Mouse (Mus musculus): ENCODE data around the gene Pofut1. TPM values are rescaled to one million over a fixed set of nuclear protein-coding genes. Genes with fewer than 3 reads are reported as not detected.
"Not testable (repeated sequence)": the region's sequence is repeated elsewhere in the genome, so short reads cannot be mapped to it uniquely, and the experiment has no call there.

Pofut1 gene
- polyA plus RNA-seq, 1 experiment from 2014 or later: 8.8 TPM

- Histone ChIP-seq H3K9ac (no peak overlapping the region), H3K36me3 (no peaks in the 10 kb centered on the region), H3K27ac (no peak overlapping the region), H3K27me3 (no peaks in the 10 kb centered on the region), H3K9me3 (no peaks in the 10 kb centered on the region), H3K4me2 (replicated peaks) (no peak overlapping the region), H3K4me1 (peaks cover 8% of the 10 kb centered on the region), H3K4me3 (no peak overlapping the region)
- 74% methylated on average over 6 of the region's 6 CpGs for WGBS
- ATAC-seq (ENCODE audit: low FRiP score, low read depth): no peak
Measured at GRCm38 (mm10) chr2:153274919-153275247, 33.5 kb downstream of the Pofut1 start.

GRCm38 (mm10) chr2:153275577-153275976 is 34.2 kb downstream of the Pofut1 start:
- not testable (repeated sequence) for H3K27ac ChIP-seq; H3K36me3 ChIP-seq; H3K27me3 ChIP-seq; H3K9me3 ChIP-seq; H3K4me1 ChIP-seq; H3K4me2 ChIP-seq (replicated peaks); H3K4me3 ChIP-seq; ATAC-seq (ENCODE audit: low FRiP score, low read depth); H3K9ac ChIP-seq
- 84% methylated on average over 3 of the region's 3 CpGs for WGBS

- WGBS: 86% methylated on average over 8 of the region's 8 CpGs
- ATAC-seq (ENCODE audit: low FRiP score, low read depth): no peak
- H3K27me3 ChIP-seq: no peaks in the 10 kb centered on the region
- H3K36me3 ChIP-seq: no peaks in the 10 kb centered on the region
- H3K4me3 ChIP-seq: no peak overlapping the region
- H3K4me1 ChIP-seq: 0 out of 2 replicates have a peak, but pooled peaks cover 7% of the 10 kb centered on the region
- H3K27ac ChIP-seq: no peak overlapping the region
- no peaks in the 10 kb centered on the region for H3K9me3 ChIP-seq
- no peak overlapping the region for H3K9ac ChIP-seq
- H3K4me2 ChIP-seq (replicated peaks): no peak overlapping the region
Measured at GRCm38 (mm10) chr2:153276440-153276839, 35.1 kb downstream of the Pofut1 start.

DNA sequence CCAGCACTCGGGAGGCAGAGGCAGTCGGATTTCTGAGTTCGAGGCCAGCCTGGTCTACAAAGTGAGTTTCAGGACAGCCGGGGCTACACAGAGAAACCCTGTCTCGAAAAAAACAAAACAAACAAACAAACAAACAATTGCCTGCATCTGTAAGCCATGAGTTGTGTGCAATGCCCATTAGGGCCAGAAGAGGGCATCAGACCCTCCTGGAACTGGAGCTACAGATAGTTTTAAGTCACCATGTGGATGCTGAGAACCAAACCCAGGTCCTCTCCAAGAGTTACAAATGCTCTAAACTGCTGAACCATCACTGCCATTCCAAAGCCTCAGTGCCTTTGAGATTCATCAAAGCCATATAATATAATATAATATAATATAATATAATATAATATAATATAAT is 35.5 kb downstream of the Pofut1 start:
- H3K4me3 ChIP-seq; H3K36me3 ChIP-seq; H3K4me2 ChIP-seq (replicated peaks); ATAC-seq (ENCODE audit: low FRiP score, low read depth); H3K27me3 ChIP-seq; H3K9ac ChIP-seq; H3K4me1 ChIP-seq; H3K9me3 ChIP-seq; H3K27ac ChIP-seq: not testable (repeated sequence)
- WGBS: 93% methylated on average over 5 of the region's 5 CpGs

DNA sequence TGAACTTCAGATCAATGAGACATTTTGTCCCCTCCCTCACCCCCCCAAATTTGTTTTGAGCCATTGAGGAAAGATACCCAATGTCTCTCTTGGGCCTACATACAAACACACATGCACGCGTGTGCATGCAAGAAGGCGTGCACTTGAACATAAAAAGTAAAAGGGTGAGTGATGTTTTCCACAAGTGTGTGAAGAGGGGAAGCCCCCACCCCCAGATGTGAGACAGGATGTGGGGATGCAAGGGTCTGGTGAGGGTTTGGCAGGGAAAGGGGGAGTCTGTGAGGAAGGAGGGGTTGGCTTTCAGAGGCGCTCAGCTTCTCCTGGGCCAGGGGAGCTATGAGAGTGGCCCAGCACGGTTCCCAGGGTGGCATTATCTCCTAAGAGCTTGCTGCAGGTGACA is 37.0 kb downstream of the Pofut1 start:
- WGBS: 87% methylated on average over 5 of the region's 5 CpGs
- Histone ChIP-seq H3K9ac (no peak overlapping the region), H3K27ac (no peak overlapping the region), H3K4me1 (0 out of 2 replicates have a peak, but pooled peaks cover 2% of the 10 kb centered on the region), H3K27me3 (no peaks in the 10 kb centered on the region), H3K4me2 (replicated peaks) (no peak overlapping the region), H3K9me3 (no peaks in the 10 kb centered on the region), H3K36me3 (no peaks in the 10 kb centered on the region), H3K4me3 (no peak overlapping the region)
- no peak for ATAC-seq (ENCODE audit: low FRiP score, low read depth)

DNA sequence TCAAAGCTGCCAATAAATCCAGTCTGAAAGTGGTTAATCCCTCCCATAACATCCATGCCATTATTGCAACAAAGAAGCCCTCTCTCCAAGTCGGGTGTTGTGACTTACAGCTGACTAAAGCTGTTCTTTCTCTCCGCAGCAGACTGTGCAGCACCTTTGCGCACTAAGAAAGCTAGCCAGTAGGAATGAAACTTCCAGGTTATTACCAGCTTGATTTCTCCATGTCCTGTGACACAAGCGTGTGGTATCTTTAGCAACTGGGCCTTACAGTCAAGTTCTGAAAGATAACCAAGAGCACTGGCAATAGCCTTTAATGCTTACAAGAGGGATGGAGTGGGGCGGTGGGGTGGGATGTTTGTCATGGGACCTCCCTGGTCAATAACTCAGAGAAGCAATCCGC is 42.6 kb downstream of the Pofut1 start:
- no peak for ATAC-seq (ENCODE audit: low FRiP score, low read depth)
- no peaks in the 10 kb centered on the region for H3K27me3 ChIP-seq
- no peak overlapping the region for H3K9ac ChIP-seq
- no peaks in the 10 kb centered on the region for H3K9me3 ChIP-seq
- H3K4me2 ChIP-seq (replicated peaks): no peak overlapping the region
- 79% methylated on average over 6 of the region's 6 CpGs for WGBS
- peaks cover 5% of the 10 kb centered on the region; the same call in 1 of the 2 replicates for H3K4me1 ChIP-seq
- no peak overlapping the region for H3K4me3 ChIP-seq
- H3K27ac ChIP-seq: no peak overlapping the region
- no peaks in the 10 kb centered on the region for H3K36me3 ChIP-seq

DNA sequence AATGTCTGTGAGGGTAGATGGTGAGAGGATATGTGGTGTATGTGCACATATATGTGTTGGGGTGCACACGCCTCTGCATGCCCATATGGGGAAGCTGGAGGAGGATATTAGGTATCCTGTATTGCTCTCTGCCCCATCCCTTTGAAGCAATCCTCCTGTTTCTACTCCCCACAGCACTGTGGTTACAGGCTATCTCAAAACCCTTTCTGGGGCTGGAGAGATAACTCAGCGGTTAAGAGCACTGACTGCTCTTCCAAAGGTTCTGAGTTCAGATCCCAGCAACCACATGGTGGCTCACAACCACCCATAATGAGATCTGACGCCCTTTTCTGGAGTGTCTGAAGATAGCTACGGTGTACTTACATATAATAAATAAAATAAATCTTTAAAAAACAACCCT is 45.2 kb downstream of the Pofut1 start:
- no peak overlapping the region for H3K27ac ChIP-seq
- no peaks in the 10 kb centered on the region for H3K9me3 ChIP-seq
- 84% methylated on average over 4 of the region's 4 CpGs for WGBS
- H3K27me3 ChIP-seq: no peaks in the 10 kb centered on the region
- ATAC-seq (ENCODE audit: low FRiP score, low read depth): no peak
- H3K36me3 ChIP-seq: no peaks in the 10 kb centered on the region
- H3K4me1 ChIP-seq: peaks cover 5% of the 10 kb centered on the region; the same call in 1 of the 2 replicates
- H3K4me2 ChIP-seq (replicated peaks): no peak overlapping the region
- H3K4me3 ChIP-seq: no peak overlapping the region
- H3K9ac ChIP-seq: no peak overlapping the region

DNA sequence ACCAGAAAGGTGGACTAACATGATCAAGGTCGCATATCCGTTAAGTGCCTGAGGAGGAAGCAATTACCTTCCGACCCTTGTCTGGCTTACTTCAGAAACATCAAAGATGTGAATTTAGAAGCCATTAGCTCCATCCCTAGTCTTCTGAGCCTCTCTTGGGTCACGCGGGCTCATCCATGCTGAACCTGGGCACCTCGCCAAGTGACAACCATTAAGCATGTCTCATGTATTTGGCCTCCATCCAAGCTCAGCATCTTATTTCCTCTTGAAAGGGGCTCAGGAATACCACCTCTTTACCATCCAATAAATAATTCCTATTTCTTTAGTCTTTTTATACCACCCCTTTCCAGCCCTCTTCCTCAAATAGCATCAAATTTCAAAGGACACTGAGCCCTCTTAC is 46.5 kb downstream of the Pofut1 start:
- H3K9ac ChIP-seq: no peak overlapping the region
- no peaks in the 10 kb centered on the region for H3K9me3 ChIP-seq
- H3K36me3 ChIP-seq: no peaks in the 10 kb centered on the region
- no peak overlapping the region for H3K27ac ChIP-seq
- no peaks in the 10 kb centered on the region for H3K27me3 ChIP-seq
- no peak overlapping the region for H3K4me3 ChIP-seq
- no peak for ATAC-seq (ENCODE audit: low FRiP score, low read depth)
- no peak overlapping the region for H3K4me2 ChIP-seq (replicated peaks)
- H3K4me1 ChIP-seq: peaks cover 17% of the 10 kb centered on the region
- WGBS: 21% methylated on average over 6 of the region's 6 CpGs

DNA sequence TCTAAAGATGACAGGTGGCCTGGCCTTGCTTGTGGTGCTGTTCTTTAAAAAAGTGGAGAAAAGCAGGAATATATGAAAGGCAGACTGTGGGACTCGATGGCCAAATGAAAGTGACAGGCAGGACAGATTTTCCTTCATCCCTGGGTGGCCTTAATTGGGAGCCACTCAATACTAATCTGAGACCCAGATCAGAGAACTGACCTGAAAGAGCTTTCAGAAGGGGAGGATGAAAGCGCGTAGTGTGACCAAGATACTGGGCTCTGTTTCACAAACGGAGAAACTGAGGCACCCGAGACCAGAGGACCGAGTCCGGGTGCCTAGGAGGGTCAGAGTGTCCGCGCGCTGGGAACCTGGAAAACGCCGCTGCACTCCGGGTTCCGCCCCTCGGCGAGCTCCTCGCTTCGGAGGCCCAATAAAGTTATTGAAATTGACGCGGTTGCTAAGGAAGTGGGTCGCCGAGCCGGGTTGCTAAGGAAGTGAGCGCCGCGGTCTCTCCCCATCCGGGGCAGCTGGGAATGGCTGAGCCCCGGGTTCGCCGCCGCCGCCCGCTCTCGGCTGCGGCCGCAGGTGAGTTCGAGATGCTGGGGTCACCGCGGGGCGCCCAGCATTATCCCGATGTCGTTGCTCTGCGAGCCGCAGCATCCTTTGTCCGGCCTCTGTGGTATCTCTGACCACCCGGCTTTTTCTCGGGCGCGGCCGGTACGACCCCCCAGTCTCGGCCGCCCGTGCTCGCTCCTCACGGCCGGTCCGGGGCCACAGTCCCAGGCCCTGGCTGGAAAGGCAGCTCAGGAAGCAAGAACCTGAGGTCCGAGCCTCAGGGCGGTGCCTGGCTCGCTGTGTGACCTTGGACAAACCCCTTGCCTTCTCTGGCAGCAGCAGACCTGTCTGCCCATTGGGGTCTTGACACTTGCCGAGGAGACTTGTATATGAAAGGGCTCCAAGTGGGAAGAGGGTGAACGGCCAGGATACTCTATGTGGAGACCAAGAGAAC is 49.9 kb downstream of the Pofut1 start, which contains the start of gene Kif3b:
Gene Kif3b (plus strand): TSS at position 476 of the 991 bp plus-strand sequence.
- Histone ChIP-seq H3K4me2 (replicated peaks) (peak within 1 kb of the TSS; percentile 92), H3K4me3 (peak within 1 kb of the TSS; percentile 99), H3K9me3 (no peaks in the 10 kb centered on the region), H3K36me3 (no peaks in the 10 kb centered on the region), H3K9ac (peak within 1 kb of the TSS; percentile 90), H3K27ac (0 out of 2 replicates have a peak within 1 kb of the TSS, but pooled peaks have one; percentile 22), H3K4me1 (peaks cover 17% of the 10 kb centered on the region), H3K27me3 (no peaks in the 10 kb centered on the region)
- WGBS: under 1% methylated on average over 63 of the region's 63 CpGs
- ATAC-seq (ENCODE audit: low FRiP score, low read depth): peak; percentile 92

DNA sequence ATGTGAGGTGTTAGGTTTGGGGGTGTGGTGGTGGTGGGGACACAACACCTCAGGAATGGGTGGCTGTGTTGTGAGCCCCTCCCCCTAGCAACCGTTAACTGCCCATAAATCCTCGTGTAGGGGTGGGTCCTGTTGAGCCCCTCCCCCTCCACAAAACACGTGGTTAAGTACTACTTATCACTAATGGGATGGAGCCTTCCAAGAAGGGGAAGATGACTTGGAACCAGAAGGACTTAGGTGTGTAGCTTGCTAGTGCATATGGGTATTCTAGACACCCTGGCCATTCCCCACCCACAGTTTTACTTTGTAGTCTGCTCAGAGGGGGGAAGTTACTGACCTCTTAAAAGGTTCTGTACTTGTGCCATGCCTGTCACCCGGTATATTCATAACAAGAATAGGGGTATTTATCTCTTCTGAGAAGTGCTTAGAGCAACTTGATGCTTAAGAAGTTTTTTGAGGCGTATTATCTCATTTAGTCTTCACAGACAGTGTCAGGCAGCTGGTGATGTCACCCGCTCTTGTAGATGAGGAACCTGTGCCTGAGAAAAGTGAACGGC is 51.0 kb downstream of the Pofut1 start:
- no peaks in the 10 kb centered on the region for H3K27me3 ChIP-seq
- no peak overlapping the region for H3K27ac ChIP-seq
- no peak for ATAC-seq (ENCODE audit: low FRiP score, low read depth)
- H3K9me3 ChIP-seq: no peaks in the 10 kb centered on the region
- peak overlapping the region; percentile 92 for H3K4me2 ChIP-seq (replicated peaks)
- H3K9ac ChIP-seq: peak overlapping the region; percentile 90
- no peaks in the 10 kb centered on the region for H3K36me3 ChIP-seq
- WGBS: 48% methylated on average over 7 of the region's 7 CpGs
- H3K4me3 ChIP-seq: peak overlapping the region; percentile 99
- H3K4me1 ChIP-seq: peaks cover 17% of the 10 kb centered on the region

GRCm38 (mm10) chr2:153295196-153295595 is 53.9 kb downstream of the Pofut1 start:
- Histone ChIP-seq H3K9me3 (no peaks in the 10 kb centered on the region), H3K4me1 (peaks cover 12% of the 10 kb centered on the region), H3K4me2 (replicated peaks) (no peak overlapping the region), H3K27ac (no peak overlapping the region), H3K4me3 (no peak overlapping the region), H3K9ac (no peak overlapping the region), H3K27me3 (no peaks in the 10 kb centered on the region), H3K36me3 (no peaks in the 10 kb centered on the region)
- WGBS: 88% methylated on average over 4 of the region's 4 CpGs
- no peak for ATAC-seq (ENCODE audit: low FRiP score, low read depth)

- H3K4me3 ChIP-seq: no peak overlapping the region
- H3K4me2 ChIP-seq (replicated peaks): no peak overlapping the region
- H3K4me1 ChIP-seq: peaks cover under 1% of the 10 kb centered on the region; the same call in 1 of the 2 replicates
- 83% methylated on average over 4 of the region's 4 CpGs for WGBS
- H3K36me3 ChIP-seq: no peaks in the 10 kb centered on the region
- H3K27me3 ChIP-seq: no peaks in the 10 kb centered on the region
- no peak for ATAC-seq (ENCODE audit: low FRiP score, low read depth)
- no peak overlapping the region for H3K27ac ChIP-seq
- H3K9me3 ChIP-seq: no peaks in the 10 kb centered on the region
- no peak overlapping the region for H3K9ac ChIP-seq
Measured at GRCm38 (mm10) chr2:153297771-153298170, 56.4 kb downstream of the Pofut1 start.

All from limb, embryonic 13.5 days (tissue).